Mouse (Mus musculus) macrophage (primary cell): ENCODE measurements around the gene Snx7. TPM values are rescaled to one million over a fixed set of nuclear protein-coding genes. Genes with fewer than 3 reads are reported as not detected.

Source experiments
- H3K27ac ChIP-seq: fragments of 350-480 bp; formaldehyde crosslinking; 2 replicates; pipeline ENCODE4 v1.9.0; 2021
- H3K36me3 ChIP-seq: fragments of 350-480 bp; formaldehyde crosslinking; 2 replicates; pipeline ENCODE4 v1.9.0; 2021; ENCODE audit errors: inconsistent target
- H3K4me3 ChIP-seq: fragments of 350-480 bp; formaldehyde crosslinking; 2 replicates; pipeline ENCODE4 v1.9.0; 2021; ENCODE audit errors: inconsistent target
- H3K79me2 ChIP-seq: fragments of 350-480 bp; formaldehyde crosslinking; 2 replicates; pipeline ENCODE4 v1.9.0; 2021; ENCODE audit errors: inconsistent target
- WGBS: methylation state at CpG from one replicate; pipeline ENCODE4 v1.1.7; 2026; ENCODE audit warnings: inconsistent platforms; ENCODE audit not compliant: missing documents; 5-methylcytosine and 5-hydroxymethylcytosine counted together
- polyA plus RNA-seq: library from polyadenylated mRNA; stranded (reverse); fragments of 250-400 nt; gene quantifications from 3 replicates; pipeline ENCODE4 v1.2.4, GENCODE M21; 2018; ENCODE audit warnings: inconsistent platforms

Snx7 gene
- polyA plus RNA-seq, 1 experiment from 2014 or later, result 20.6 TPM

DNA sequence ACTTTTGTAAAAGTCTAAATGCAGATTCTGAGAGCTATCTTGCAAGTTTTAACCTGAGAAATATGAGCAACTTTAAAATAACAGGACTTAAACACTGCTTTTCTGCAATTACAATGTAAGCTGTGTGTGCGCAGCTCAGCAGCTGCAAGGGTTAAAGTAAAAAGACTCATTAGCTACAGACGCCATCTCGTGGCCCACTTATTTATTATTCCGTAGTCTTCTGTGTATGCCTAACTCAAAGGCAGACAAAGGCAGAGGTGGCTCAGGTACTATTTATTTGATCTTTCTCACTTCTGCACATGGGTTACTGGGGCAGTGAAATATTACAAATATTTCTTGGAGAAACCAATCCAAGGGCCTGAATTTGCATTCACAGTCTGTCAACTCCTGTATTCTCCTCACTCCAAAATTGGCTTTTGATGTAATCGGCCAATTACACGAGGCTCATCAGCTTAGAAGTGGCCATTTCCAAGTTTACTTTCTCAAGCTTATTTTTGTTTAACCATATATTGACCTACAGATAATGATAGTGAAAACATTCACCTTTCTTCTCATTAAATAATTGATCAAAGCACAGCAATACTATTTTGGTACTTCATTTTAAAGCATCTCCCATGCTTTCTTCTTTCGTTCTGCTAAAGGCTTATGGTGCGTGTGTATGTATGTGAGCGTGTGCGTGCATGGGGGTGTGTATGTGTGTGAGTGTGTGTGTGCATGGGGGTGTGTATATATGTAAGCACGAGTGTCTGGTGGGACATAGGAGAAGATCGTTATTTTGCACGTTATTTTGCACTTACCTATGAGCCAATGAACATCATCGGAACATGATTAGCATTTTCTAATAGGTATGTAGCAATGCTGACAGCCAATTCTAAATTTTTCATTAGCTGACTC is 79.7 kb downstream of the Snx7 start:
- H3K4me3 ChIP-seq, result no peak overlapping the region
- no peaks in the 10 kb centered on the region for H3K36me3 ChIP-seq
- no peak overlapping the region for H3K27ac ChIP-seq
- H3K79me2 ChIP-seq, result no peaks in the 10 kb centered on the region
- WGBS, result 84% methylated on average over 13 of the region's 14 CpGs

DNA sequence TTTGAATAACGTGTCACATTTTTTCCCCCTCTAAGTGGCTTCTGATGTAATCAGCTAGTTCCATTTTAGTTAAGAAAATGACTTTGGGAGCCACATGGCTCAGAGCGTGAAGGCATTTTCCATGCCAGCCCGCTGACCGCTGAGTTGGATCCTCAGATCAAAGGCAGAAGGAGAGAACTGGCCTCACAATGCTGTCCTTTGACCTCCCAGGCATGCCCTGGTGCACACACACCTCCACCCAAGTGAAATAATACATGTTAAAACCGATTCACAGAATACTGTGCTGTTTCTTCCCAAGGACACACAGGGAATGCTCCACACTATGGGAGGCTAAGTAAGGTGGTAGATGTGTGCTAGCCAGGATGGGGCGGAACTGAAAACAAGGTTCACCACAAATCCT is 81.5 kb downstream of the Snx7 start:
- H3K4me3 ChIP-seq, result no peak overlapping the region
- no peaks in the 10 kb centered on the region for H3K79me2 ChIP-seq
- no peaks in the 10 kb centered on the region for H3K36me3 ChIP-seq
- H3K27ac ChIP-seq, result no peak overlapping the region
- 89% methylated on average over 6 of the region's 6 CpGs for WGBS

DNA sequence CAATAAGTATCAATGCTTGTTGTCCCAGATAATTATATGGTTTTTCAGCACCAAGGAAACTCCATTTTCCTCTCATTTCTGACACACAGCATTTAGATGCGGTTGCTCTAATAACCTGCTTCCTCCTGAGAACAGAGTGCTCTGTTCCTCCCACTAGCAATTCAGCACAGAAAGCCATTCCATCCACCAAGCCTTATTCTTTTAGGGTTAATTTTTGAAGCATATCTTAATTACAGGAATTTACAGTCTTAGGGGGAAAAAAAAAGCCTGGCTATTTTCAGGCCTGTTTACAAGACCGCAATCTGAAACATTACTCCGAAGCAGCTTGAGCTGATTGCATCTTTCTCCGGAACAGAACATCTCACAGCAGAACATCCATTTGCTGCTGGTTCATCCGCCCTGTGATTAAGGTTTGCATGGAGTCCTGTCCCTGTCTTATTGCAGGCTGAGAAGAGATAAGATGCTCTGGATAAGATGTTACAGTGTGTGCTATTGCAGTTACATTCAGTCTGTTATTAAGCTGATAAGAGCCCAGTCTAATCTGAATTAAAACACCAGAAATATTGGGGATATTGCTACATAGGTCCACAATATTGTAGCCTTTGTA is 116.5 kb downstream of the Snx7 start:
- Histone ChIP-seq H3K36me3 (no peaks in the 10 kb centered on the region), H3K4me3 (no peak overlapping the region), H3K27ac (no peak overlapping the region), H3K79me2 (no peaks in the 10 kb centered on the region)
- 85% methylated on average over 5 of the region's 5 CpGs for WGBS

DNA sequence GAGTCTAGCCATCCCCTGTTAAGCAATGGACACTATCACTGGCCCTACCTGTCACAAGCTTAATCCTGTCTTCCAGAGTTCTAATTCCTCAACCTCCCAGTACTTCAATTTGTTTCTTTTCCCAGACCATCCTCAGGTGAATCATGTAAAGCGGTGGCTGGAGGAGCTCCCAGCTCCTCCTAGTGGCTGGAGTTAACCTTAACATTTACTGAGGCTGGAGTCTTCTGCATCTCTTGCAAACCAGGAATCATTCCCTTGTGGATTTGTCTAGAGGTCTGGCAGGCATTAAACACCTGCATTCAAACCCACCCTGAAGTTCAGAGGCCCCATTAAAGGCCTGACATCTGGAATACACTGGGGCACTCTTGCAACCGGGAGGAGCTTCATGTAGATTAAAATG is 117.1 kb downstream of the Snx7 start:
- no peak overlapping the region for H3K4me3 ChIP-seq
- no peaks in the 10 kb centered on the region for H3K36me3 ChIP-seq
- H3K79me2 ChIP-seq, result no peaks in the 10 kb centered on the region
- H3K27ac ChIP-seq, result no peak overlapping the region
- WGBS, result 85% methylated on average over 2 of the region's 2 CpGs

DNA sequence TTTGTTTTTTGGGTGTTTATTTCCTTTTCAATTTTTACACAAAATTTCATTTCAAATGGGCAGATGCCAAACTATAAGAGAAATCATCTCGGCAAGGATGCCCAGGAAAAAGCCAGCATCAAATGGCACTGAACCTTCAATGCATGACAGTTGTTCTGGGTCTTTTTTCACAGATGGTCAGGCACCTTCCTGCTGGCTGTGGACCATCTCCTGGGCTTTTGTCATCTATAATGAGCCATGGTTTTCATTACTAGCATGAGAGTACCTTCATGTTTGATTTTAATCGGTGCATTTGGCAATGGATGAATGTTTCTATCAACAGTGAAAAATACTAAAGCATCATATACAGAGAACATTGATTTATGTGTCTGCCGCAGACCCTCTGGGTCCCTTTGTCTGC is 119.5 kb downstream of the Snx7 start:
- 91% methylated on average over 3 of the region's 3 CpGs for WGBS

DNA sequence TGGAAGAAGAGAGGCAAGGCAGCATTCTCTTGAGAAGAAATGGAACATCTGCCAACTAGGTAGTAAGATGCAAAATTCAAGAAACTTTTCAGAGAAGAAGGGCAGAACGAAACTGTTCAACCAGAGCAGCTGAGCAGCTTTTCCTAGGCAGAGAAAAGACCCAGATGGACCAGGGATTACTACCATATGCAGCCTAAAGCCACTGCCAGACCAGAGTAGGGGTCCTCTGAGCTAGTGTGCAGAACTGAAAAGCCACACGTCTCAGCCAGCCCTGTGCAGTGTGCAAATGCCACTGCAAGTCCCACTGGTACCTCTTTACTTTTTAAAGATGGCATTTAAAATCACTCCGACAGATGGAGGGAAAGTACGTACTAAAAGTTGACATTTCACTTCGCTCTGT is 129.0 kb downstream of the Snx7 start:
- WGBS, result 78% methylated on average over 5 of the region's 5 CpGs
- no peaks in the 10 kb centered on the region for H3K36me3 ChIP-seq
- H3K79me2 ChIP-seq, result no peaks in the 10 kb centered on the region
- no peak overlapping the region for H3K4me3 ChIP-seq
- H3K27ac ChIP-seq, result no peak overlapping the region

More for the DNA sequence above, 119.5 kb downstream of the Snx7 start:
- Histone ChIP-seq H3K36me3 (no peaks in the 10 kb centered on the region), H3K79me2 (no peaks in the 10 kb centered on the region), H3K27ac (no peak overlapping the region), H3K4me3 (no peak overlapping the region)

DNA sequence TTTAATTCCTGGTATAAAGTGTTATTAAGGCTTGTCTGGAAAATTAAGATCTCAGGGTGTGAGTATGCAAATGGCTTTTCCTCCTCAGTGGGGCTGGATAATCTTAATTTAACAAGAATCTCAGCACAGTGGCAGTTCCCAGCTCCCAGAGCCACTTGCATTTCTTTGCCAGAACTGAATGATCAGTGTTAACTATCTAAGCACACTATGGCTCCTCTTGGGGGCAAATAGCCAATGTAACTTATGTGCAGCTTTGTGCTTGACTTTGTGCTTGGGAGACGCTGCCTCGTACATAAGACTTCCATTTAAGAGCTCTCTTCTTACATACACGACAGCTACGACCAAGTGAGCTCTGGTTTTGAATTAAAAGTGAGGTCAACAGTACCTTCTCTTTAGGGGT is 136.1 kb downstream of the Snx7 start:
- no peaks in the 10 kb centered on the region for H3K79me2 ChIP-seq
- no peak overlapping the region for H3K27ac ChIP-seq
- no peak overlapping the region for H3K4me3 ChIP-seq
- H3K36me3 ChIP-seq, result no peaks in the 10 kb centered on the region
- 88% methylated on average over 4 of the region's 4 CpGs for WGBS
